Mouse (Mus musculus) frontal cortex, postnatal 10 days (tissue): ENCODE results near the gene Chrdl2.
"Not testable (repeated sequence)": the region's sequence is repeated elsewhere in the genome, so short reads cannot be mapped to it uniquely, and the experiment has no call there.

Experiments
- DNase-seq, 2 experiments: peaks; one replicate each; pipeline ENCODE4 v3.0.0; 2022; ENCODE audit warnings: low spot score in 2 of 2, mixed read lengths in 1 of 2

The Chrdl2 gene

DNA sequence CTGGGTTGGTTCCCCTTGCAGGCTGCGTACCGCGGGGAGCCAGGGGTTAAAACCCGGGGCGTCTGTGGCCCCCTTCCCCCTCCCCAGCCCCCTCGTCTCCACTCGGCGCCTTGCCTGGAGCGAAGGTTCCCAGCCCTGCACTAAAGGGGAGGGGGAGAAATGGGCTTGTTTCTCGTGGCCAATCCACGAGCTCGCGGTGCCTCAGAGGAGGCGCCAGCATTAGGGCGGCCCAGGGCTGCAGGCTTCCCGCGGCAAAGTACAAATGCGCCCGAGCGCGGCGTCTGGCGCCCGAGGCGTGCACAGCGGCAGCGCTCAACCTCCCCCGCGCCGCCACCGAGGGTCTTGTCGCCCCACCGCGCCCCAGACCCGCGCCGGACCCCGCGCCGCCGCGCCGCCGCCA is at the start of gene Chrdl2:
Gene Chrdl2, plus strand, starts transcription at position 383 of the 400 bp plus-strand sequence.
- DNase-seq = peak in 1 of 2 experiments; percentile 33

DNA sequence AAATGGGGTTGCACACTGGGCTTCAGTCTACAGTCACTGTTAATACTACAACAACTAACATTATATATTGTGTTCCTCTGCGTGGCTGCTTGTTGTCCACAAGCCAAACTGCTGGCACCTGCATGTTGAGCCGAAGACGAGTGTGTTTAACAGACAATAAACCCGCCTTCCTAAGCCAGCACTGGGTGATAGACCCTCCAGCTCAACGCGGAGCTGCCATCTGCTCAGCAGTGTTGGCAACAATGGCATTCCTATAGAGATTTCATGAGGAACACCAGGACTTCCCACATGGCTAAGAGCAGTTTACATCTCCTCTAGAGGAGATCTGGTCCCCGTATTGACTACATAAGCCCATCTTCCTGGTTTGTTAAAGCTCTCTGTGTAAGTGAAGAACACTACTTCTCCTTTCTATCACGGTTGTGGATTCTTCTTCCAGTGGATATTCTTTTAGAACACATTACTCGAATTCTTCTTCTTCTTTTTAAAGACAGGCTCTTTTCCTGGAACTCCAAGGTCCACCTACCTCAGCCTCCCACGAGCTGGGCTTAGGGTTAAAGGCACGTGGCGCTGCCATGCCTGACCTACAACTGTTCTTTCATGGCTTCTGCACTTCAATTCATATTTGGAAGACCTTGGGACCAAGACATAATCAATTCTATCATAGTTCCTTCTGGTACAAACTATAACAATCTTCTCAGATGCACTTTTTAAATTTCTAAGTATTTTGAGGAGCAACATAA is 48.6 kb upstream of the Chrdl2 start:
- DNase-seq = no peak

DNA sequence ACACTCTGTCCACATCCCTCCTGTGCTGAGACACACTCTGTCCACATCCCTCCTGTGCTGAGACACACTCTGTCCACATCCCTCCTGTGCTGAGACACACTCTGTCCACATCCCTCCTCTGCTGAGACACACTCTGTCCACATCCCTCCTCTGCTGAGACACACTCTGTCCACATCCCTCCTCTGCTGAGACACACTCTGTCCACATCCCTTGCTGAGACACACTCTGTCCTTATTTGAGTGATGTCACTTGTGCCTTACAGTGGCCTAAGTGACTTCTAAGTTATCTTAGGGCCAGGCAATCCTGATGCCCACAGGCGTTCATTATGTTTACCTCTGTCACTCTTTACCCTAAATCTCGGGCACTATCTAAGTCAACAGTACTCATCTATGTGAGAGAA is 45.4 kb upstream of the Chrdl2 start:
- DNase-seq = peak in 1 of 2 experiments; percentile 2

DNA sequence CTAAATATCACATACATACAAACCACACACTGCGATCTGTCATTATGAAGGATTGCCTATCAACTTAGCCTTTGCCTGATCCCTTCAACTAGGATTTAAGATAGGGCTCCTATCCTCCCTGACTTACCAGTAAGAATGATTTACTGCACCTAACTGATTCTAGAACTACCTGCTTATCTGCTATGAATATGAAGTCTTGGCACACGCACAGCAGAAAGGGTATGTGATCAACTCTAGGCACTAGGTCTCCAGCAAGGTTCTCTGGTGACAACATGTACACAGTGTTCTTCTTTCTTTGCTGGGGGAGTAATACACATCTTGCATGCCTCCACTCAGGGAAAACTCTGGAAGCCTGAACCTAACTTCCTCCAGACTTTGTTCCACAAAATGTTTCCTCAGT is 44.5 kb upstream of the Chrdl2 start:
- peak in 1 of 2 experiments; percentile 1 for DNase-seq

DNA sequence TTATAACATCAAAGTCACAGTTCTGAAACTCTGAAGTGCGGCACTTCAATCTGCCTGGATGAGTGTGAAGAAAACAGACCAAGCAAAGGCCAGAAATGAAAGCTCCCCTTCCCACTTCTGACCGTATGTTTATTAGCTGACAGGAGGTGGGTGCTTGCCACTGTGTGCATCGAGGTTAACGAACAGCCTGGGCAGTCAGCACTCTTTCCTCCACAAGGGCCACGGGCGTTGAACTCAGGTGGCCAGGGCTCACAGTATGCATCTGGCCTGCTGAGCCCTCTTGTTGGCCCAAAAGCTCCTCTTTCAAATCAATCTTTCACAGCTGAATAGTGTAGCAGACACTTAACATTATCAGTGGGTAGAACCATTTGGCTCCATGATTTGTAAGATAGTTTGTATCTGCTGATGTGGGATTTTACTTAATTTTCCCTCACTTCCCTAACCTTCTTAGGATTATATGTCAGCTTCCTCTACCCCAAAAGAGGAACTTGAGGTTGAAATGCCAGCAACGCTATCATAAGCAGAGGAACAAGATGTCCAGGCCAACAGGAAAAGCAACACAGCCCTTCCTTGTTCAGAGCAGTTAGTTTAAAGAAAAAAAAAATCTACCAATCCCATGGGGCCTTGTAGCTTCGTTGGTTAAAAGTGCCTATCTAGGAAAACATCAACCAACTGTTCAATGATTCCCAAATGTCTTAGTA is 43.3 kb upstream of the Chrdl2 start:
- peak in 1 of 2 experiments; percentile 2 for DNase-seq

DNA sequence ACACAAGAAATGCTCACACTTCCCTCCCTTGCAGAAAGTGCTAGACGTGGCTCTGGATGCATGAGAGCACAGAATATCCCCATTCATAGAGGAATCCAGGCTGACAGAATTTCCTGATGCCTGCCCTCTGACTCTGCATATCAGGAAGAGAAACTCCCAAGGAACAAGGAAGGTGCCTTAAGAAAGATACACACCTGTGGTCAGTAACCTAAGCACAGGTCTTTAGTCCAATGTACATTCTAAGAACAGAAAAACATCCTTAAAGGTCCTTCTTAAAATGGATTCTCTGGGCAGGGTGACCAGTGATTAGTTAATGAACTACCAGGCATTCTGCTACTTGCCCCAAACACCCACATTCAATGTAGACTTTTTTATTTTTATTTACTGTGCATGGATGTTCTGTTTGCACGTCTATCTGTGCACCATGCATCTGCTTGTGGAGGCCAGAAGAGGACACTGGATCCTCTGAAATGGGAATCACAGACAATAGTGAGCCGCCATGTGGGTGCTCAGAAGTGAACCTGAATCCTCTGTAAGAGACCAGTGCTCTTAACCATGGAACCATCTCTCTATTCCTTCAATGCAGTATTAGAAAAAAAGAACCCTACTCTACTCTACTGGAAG is 42.6 kb upstream of the Chrdl2 start:
- no peak for DNase-seq

DNA sequence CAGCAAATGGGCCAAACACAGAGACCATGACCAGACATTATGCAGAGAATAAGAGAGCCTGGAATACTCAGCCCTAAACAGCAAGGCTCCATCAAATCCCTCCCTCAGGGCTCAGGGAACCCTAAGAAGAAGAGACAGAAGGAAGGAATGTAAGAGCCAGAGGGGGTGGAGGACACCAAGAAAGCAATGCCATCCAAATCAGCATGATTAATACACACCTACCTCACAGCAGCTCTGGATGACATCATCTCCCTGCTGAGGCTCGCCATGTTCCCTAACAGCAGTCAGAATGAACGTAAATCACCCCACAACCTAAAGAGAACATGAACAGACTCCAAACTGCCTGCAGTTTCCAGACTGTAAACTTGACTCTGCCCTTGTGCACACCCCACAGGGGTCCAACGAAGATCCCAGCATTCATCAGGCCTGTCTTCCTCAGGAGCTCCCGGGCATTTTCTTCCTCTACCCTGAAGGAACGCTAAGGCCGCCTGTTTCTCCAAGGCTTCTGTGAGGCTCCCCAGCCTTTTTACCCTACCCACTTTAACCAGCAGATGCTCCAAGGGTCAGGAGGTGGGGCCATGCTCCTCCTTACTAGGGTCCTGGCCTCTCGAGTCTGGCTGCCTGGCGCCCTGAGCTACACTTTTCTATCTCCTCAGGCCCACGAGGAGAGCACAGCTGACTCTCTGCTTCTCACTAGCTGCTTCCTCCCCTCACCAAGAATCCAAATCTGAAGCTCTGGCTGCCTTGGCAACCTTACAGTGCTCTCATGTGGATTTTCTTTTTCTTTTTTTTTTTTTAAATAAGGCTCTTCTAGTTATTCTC is 40.7 kb upstream of the Chrdl2 start:
- DNase-seq = peak; percentile 48 to 61

DNA sequence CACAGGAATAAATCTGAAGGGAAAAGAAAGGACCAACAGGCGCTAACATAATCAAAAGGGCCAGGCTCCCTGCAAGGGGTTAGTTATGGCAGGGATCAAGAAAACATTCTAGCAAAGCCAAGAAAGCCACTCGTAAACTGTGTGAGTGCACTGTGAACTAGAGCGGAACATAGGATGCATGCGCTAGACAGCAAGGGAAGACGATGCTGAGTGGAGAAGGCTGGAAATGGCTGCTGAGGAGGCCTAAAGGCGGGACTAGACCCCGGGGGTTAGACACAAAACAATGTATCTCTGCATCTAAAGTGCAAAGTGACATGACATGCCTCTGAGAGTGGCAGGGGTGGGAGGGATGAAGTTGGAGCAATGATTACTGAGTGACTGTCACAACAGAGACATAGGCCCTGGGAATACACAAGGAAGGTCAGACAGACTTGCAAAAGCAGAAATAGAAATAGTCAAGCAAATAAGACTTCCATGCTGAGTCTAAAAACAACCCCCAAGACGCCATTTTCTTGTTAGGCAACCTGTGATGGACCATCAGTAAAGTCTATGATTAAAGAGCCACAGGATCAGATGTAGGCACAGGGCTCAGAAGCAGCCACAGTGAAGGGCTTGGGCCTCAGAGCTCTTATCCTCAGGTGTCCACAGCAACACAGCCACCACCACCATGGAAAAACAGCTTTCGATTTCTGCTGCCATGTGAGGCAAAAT is 39.8 kb upstream of the Chrdl2 start:
- peak in 1 of 2 experiments; percentile 17 for DNase-seq

DNA sequence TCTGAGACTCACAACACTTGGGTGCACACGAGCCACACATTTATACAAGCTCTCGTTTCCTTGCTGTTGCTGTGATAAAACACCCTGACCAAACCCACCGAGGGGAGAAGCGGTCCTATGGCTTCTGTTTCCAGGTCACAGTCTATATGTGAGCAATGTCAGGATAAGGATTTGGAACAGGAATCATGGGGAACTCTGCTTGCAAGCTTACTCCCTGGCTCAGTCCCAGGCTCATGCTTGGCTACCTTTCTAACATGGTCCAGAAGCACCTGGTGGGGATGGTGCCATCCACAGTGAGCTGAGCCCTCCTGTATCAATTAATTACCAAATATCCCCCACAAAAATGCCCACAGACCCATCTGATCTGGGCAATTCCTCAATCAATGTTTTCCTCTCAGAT is 36.8 kb upstream of the Chrdl2 start:
- DNase-seq = no peak

DNA sequence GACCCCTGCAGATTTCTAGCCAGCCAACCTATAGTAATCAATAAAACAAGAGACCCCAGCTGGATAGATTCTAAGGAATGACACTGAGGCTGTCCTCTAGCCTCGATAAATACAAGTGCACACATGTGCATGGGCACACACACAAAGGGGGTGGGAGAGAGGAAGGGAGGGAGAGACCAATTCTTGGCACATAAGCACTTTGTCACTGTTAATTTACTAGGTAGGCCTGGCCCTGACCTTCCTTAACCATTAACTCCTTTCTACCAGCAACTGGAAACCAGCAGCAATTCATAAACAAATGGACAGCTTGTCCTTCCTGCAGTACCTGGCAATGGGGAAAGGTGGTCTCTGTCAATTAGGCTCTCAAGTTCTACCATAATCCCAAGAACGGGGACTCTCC is 34.0 kb upstream of the Chrdl2 start:
- no peak for DNase-seq

DNA sequence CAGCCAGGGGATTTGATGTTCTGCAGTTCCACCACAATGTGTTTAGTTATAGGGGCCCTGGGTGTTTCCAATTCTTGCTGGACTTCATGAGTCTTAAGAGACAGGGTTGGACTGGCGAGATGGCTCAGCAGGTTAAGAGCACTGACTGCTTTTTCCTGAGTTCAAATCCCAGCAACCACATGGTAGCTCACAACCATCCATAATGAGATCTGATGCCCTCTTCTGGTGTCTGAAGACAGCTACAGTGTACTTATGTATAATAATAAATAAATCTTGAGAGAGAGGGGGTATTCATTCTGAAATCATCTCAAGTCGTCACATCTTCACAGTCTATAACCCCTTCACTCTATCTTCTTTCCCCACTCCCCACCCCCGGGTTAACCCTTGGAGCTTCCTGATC is 33.1 kb upstream of the Chrdl2 start:
- DNase-seq = not testable (repeated sequence)

DNA sequence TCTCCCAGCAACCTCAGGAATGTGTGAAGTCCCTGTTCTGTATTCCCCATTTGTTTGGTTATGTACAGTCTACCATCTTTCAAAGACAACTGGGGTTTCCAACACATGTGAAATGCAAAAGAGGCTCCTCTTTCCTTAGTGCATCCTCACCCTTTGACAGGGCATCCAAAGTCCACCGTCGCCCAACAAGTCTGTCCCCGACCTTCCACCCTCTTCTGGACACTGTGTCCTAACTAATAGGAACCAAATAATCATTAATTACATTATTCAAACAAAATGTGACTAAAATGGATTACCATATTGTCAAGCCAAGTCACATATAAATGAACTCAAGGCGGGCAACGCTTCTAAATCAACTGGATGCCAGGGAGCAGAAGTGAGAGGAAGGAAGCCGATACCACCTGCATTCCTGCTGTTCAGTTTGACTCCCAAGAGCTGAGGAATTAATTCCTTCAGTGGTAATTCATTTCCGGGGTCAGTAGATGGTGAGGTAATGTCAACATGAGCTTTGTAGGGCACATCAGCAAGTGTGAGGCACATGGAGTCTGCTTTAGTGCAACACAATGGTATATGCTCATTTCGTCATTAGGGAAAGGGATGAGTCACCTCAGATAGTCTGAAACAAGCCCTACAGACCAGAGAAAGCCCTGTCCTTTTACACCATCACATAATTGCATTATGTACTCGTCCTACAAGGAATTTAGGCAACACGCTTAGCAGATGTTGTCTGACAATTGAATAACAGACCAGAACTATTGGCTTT is 31.6 kb upstream of the Chrdl2 start:
- DNase-seq = no peak

DNA sequence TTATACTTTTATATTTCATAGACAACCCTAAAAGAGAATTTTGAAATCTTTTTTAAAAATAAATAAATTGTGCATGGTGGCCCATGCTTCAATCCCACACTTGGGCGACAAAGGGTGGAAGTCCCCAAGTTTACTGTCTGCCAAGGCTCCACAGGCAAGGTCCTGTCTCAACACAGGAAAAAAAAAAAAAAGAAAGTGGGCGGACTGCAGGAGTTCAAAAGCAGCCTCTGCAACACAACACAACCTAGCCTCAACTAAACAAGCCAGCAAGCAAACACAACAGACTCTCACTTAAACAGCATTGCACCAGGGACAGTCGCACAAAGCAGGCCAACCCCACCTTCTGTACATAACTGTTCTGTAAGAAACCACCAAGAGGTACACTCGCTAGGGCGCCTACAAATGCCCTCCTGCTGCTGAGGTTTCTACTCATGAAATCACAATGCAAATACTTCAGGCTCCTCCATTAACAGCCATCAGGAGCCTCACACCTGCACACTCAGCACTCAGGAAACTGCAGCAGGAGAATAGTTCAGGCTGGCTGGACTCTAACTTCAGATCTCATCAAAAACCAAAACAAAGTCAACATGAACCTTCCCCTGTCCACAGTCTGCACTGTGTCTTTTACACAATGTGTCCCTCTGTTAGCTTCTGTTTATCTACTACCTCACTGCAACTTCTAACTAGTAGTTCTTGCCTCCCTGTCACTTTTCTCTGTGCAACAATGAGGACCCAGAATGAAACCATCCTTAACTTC is 30.0 kb upstream of the Chrdl2 start:
- no peak for DNase-seq

DNA sequence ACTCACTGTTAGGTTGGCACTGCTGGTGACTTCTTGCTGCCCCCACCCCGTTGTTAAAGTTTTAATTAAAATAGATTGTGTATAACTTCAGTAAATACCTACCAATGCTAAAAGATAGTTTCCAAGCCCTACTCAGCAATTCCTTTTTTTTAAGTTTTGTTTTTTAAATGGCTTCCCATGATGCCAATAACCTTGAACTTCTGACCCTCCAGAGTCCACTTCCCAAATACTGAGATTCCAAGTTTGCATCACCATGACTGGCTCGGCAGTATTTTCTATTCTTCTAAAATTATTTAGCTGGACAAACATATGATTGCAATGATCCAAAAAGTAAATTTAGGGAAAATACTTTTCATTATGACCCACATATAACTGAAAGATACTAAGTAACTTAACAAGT is 27.9 kb upstream of the Chrdl2 start:
- DNase-seq = no peak

DNA sequence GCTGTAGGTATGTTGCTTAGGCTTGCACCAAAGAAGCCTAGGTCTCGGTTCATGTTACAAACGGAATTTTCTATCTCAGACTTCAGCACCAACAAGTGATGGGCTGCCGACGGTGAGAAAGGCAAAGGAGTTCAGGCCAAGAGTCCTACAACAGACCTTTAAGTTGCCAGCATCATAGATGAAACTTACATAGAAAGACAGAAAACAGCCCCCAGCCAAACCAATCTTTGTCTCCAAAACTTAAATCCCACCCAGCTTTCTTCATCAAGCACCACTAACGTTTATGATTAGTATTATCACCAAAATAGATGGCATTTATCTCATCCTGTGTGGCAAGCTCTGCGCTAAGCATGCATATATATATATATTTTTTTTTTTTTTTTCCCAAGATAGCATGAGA is 26.9 kb upstream of the Chrdl2 start:
- no peak for DNase-seq

DNA sequence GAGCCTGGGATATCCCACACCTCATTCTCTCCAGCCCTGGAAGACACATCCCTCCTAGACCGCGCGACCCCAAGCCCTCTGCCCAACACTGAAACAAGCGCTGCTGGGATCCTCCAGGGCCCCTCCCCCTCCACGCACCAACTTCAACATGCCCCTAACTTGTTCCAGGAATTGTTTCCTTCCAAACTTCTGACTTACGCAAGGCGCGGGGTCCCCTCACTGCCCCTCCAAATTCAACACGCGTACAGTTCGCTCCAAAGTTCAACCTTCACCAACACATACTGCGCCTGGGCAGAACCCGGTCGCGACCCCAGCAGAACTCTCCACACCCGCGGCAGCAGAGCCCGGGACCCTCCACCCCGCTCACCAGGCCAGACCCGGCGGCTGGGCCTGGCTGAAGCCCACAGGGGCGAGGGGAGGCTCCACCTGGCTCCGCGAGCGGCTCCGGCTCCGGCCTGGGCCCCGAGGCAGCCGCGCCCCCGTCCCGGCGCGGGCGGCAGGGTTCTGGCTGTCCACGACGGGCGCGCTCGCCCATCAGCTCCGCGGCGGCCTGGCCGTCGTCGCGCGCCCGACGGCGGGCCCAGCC is 26.3 kb upstream of the Chrdl2 start:
- DNase-seq = peak in 1 of 2 experiments; percentile 49

DNA sequence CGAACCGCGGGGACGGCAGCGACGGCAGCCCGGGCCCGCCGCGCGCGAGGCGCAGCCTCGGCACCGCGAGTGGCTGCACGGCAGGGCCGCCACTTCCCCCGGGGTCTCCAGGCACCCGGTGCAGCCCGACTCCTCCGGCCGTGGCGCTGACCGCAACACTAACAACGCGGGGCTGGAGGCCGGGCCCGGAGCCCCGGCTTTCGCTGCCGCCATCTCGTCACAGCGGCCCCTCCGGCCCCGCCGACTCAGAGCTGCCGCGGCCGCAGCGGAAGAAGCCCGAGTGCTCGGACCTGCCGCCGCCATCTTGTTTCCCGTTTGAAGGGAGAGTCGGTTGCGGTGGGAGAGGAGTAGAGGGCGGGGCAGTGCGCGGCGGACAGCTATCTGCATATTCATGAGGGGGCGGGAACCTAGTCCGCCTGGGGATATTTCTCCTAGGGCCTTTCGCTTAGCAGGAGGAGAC is 25.8 kb upstream of the Chrdl2 start, which contains the start of gene Rnf169:
Gene Rnf169, minus strand, starts transcription at position 317 of the 460 bp plus-strand sequence.
- peak; percentile 90 for DNase-seq

DNA sequence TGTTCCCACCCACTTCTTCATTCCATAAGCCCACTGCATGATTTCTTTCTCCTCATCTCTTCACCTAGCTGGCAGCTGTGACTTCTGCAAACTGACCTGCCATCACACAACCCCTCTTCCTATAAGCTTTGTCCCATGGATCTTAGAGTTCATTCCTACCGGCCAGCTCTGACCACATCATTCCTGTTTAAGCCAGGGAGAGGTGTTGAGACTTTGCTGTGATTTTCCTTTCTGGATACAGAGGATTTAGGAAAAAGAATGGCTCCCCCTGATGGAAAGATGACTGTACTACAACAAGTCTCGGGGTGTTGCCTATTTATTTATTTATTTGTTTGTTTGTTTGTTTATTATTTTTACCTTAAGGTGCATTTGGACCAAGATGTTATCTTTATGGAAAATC is 24.7 kb upstream of the Chrdl2 start:
- DNase-seq = no peak
